Mouse (Mus musculus): ENCODE data around the gene Gstt3.

GRCm38 (mm10) chr10:75772795-75773664, 8.2 kb downstream of the Gstt3 start, which contains the start of gene Ddt:
- peak; percentile 50; the same call in 1 of the 2 replicates for TF ChIP-seq CTCF (IDR thresholded peaks at IDR 0.05; ENCODE audit: borderline replicate concordance, insufficient read depth, low read depth, low read length)
- TF ChIP-seq POLR2A (IDR thresholded peaks at IDR 0.05; ENCODE audit: borderline replicate concordance, insufficient read depth, low read length), result peak; percentile 72; the same call in 1 of the 2 replicates
